Mouse (Mus musculus) neural tube, embryonic 12.5 days (tissue): ENCODE data around the gene Rasgrf1. TPM values are rescaled to one million over a fixed set of nuclear protein-coding genes. Genes with fewer than 3 reads are reported as not detected.

ENCODE experiments used
- ATAC-seq: fragments of 200-750 bp; cut with Nextera tagmentation; 2 replicates; pipeline ENCODE4 v1.8.0; 2017; ENCODE audit warnings: low read depth, mild to moderate bottlenecking, moderate TSS enrichment, moderate library complexity; ENCODE audit not compliant: low FRiP score
- H3K27ac ChIP-seq: fragments of 300-500 bp; sonication (generic); 2 replicates; pipeline ENCODE4 v1.5.1; 2016
- H3K27me3 ChIP-seq: fragments of 300-500 bp; sonication (generic); replicated peaks from 2 replicates; pipeline ENCODE4 v1.6.1; 2016; ENCODE audit warnings: mild to moderate bottlenecking
- H3K36me3 ChIP-seq: fragments of 300-500 bp; sonication (generic); 2 replicates; pipeline ENCODE4 v1.6.1; 2016; ENCODE audit warnings: mild to moderate bottlenecking
- H3K4me1 ChIP-seq: fragments of 300-500 bp; sonication (generic); 2 replicates; pipeline ENCODE4 v1.6.1; 2016
- H3K4me2 ChIP-seq: fragments of 300-500 bp; sonication (generic); replicated peaks from 2 replicates; pipeline ENCODE4 v1.6.1; 2016; ENCODE audit warnings: mild to moderate bottlenecking
- H3K4me3 ChIP-seq: fragments of 300-500 bp; sonication (generic); 2 replicates; pipeline ENCODE4 v1.5.1; 2016
- H3K9ac ChIP-seq: fragments of 300-500 bp; sonication (generic); 2 replicates; pipeline ENCODE4 v1.6.1; 2016; ENCODE audit warnings: mild to moderate bottlenecking
- H3K9me3 ChIP-seq: fragments of 300-500 bp; sonication (generic); 2 replicates; pipeline ENCODE4 v1.6.1; 2016; ENCODE audit warnings: mild to moderate bottlenecking
- WGBS: fragments of 180-500 bp; shearing (Covaris S2); methylation state at CpG from one replicate; pipeline ENCODE4 v1.1.7; 2016; 5-methylcytosine and 5-hydroxymethylcytosine counted together
- polyA plus RNA-seq: library from polyadenylated mRNA; unstranded; fragments of >200 nt; fragmentation: Nextera tagmentation; extraction: Ambion mirVana; gene quantifications from 2 replicates; pipeline ENCODE4 v1.2.1, GENCODE M21; 2016

Rasgrf1 gene
- polyA plus RNA-seq, 1 experiment from 2014 or later: 0.28 TPM

DNA sequence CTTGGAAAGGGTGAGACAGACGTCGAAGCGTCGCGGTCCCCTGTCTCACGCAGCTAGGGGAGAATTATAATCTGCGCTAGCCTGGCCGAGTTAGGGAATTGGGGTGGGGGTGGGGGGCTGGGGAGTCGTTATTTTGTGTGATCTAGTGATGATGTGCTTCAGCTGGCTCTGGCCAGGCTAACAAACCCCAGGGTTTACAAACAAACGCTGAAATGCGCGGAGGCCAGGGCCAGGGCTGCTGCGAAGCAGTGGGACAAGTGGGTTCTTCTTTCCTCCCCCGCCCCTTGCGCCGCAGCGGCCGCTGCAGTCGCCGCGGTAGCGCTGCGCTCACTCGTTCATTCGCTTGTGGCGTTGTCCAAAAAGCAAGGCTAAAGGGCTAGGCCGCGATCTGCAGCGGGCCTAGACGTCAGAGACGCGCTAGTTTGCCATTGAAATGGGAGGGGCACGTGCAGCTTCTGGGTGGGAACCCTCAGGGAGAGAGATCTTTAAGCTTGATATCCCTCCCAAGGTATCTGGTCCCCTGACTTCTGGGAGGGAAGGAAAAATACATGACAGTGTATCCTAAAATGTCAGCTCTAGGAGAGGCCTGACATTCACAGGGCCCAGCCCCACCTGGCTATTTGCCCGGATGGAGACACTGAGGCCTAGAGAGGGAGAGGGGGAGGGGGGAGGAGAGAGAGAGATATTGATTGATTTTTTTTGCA, 1.2 kb downstream of the Rasgrf1 start:
- no peak for ATAC-seq
- Histone ChIP-seq H3K27ac (no peak overlapping the region), H3K4me1 (peaks cover 18% of the 10 kb centered on the region), H3K9me3 (no peaks in the 10 kb centered on the region), H3K36me3 (no peaks in the 10 kb centered on the region), H3K27me3 (peaks cover 74% of the 10 kb centered on the region), H3K9ac (0 out of 2 replicates have a peak overlapping the region, but pooled peaks have one; percentile 17), H3K4me3 (peak overlapping the region; percentile 45), H3K4me2 (peak overlapping the region; percentile 85)
- under 1% methylated on average over 34 of the region's 34 CpGs for WGBS

- no peak for ATAC-seq
- H3K4me2 ChIP-seq: no peak overlapping the region
- H3K4me1 ChIP-seq: peaks cover 18% of the 10 kb centered on the region
- WGBS: 65% methylated on average over 5 of the region's 5 CpGs
- no peaks in the 10 kb centered on the region for H3K36me3 ChIP-seq
- no peak overlapping the region for H3K27ac ChIP-seq
- no peak overlapping the region for H3K9ac ChIP-seq
- no peaks in the 10 kb centered on the region for H3K9me3 ChIP-seq
- no peak overlapping the region for H3K4me3 ChIP-seq
- H3K27me3 ChIP-seq: peaks cover 65% of the 10 kb centered on the region
Observed at GRCm38 (mm10) chr9:89911891-89912549, 2.3 kb downstream of the Rasgrf1 start.

DNA sequence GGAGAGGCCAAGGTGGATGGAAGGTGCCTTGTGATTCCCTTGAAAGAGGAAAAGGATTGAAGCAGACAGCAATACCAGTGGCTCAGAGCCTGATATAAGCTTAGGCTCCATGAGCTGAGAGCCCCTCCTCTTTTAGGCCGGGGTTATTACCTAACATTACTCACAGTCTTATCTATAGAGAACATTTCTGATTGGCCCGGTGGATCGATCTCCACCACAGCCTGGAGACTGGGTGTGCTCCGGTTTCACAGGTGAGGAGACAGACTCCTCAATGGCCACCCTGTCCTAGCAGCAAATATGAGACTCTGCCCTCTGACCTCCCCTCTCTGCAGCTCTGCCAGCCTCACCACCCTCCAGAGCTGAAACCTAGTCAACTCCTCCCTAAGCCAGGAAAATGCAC, 3.4 kb downstream of the Rasgrf1 start:
- no peak overlapping the region for H3K9ac ChIP-seq
- 66% methylated on average over 4 of the region's 4 CpGs for WGBS
- peaks cover 18% of the 10 kb centered on the region for H3K4me1 ChIP-seq
- peaks cover 54% of the 10 kb centered on the region for H3K27me3 ChIP-seq
- no peaks in the 10 kb centered on the region for H3K9me3 ChIP-seq
- no peak for ATAC-seq
- no peaks in the 10 kb centered on the region for H3K36me3 ChIP-seq
- no peak overlapping the region for H3K27ac ChIP-seq
- H3K4me2 ChIP-seq: no peak overlapping the region
- no peak overlapping the region for H3K4me3 ChIP-seq

GRCm38 (mm10) chr9:89916471-89916870, 6.8 kb downstream of the Rasgrf1 start:
- 85% methylated on average over 7 of the region's 7 CpGs for WGBS
- H3K4me1 ChIP-seq: no peaks in the 10 kb centered on the region
- H3K27ac ChIP-seq: no peak overlapping the region
- H3K4me3 ChIP-seq: no peak overlapping the region
- H3K36me3 ChIP-seq: no peaks in the 10 kb centered on the region
- H3K9ac ChIP-seq: no peak overlapping the region
- H3K9me3 ChIP-seq: no peaks in the 10 kb centered on the region
- H3K4me2 ChIP-seq: no peak overlapping the region
- H3K27me3 ChIP-seq: peaks cover 21% of the 10 kb centered on the region
- ATAC-seq: no peak

DNA sequence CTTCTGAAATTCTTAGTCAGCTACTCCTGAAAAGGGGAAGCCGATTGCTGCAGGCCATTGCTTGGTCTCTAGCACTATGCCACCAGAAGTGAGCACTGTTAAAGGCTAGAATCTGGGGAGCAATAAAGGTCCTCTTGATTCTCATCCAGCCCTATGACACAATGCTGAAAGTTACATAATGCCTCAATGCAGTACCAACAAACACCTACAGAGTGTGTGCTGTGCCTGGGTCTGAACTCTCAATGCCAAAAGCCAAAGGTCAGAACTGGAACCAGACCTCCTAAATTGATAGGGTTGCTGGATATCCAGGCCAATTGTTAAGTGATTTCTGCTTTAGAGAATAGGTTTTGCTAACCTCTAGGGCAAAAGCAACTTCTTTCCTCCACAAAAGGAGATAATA, 7.7 kb downstream of the Rasgrf1 start:
- WGBS: 81% methylated on average over 1 of the region's 1 CpGs
- H3K9ac ChIP-seq: no peak overlapping the region
- H3K4me1 ChIP-seq: no peaks in the 10 kb centered on the region

GRCm38 (mm10) chr9:89918832-89919231, 9.1 kb downstream of the Rasgrf1 start:
- Histone ChIP-seq H3K27me3 (no peaks in the 10 kb centered on the region), H3K36me3 (no peaks in the 10 kb centered on the region), H3K9ac (no peak overlapping the region), H3K4me1 (no peaks in the 10 kb centered on the region), H3K9me3 (no peaks in the 10 kb centered on the region), H3K4me2 (no peak overlapping the region), H3K4me3 (no peak overlapping the region), H3K27ac (no peak overlapping the region)
- WGBS: 84% methylated on average over 5 of the region's 5 CpGs
- no peak for ATAC-seq

More for the DNA sequence above, 7.7 kb downstream of the Rasgrf1 start:
- no peak overlapping the region for H3K27ac ChIP-seq
- no peaks in the 10 kb centered on the region for H3K9me3 ChIP-seq
- no peak overlapping the region for H3K4me2 ChIP-seq
- no peak for ATAC-seq
- no peak overlapping the region for H3K4me3 ChIP-seq
- H3K36me3 ChIP-seq: no peaks in the 10 kb centered on the region
- H3K27me3 ChIP-seq: peaks cover 11% of the 10 kb centered on the region

- H3K4me1 ChIP-seq: no peaks in the 10 kb centered on the region
- no peak overlapping the region for H3K4me2 ChIP-seq
- ATAC-seq: no peak
- 79% methylated on average over 9 of the region's 9 CpGs for WGBS
- H3K27ac ChIP-seq: no peak overlapping the region
- no peak overlapping the region for H3K9ac ChIP-seq
- no peaks in the 10 kb centered on the region for H3K36me3 ChIP-seq
- H3K4me3 ChIP-seq: no peak overlapping the region
- H3K9me3 ChIP-seq: no peaks in the 10 kb centered on the region
- no peaks in the 10 kb centered on the region for H3K27me3 ChIP-seq
Observed at GRCm38 (mm10) chr9:89921121-89921520, 11.4 kb downstream of the Rasgrf1 start.

DNA sequence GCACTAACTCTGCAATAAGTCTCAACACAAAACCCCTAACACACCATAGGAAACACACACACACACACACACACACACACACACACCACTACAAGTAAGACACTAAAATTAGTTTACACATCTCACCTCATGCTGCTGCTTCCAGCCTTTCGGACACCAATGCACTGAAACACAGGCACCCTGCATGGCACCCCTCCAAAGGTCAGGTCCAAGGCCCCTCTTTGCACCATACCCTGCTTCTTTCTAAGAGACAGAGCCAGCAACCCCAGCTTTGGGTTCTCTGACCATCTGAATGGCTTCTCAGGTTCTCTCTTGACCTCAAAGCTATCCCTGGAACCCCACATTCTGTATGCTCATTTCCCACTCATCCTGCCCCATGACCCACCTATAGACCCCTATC, 13.0 kb downstream of the Rasgrf1 start:
- 88% methylated on average over 1 of the region's 1 CpGs for WGBS
- no peak for ATAC-seq

DNA sequence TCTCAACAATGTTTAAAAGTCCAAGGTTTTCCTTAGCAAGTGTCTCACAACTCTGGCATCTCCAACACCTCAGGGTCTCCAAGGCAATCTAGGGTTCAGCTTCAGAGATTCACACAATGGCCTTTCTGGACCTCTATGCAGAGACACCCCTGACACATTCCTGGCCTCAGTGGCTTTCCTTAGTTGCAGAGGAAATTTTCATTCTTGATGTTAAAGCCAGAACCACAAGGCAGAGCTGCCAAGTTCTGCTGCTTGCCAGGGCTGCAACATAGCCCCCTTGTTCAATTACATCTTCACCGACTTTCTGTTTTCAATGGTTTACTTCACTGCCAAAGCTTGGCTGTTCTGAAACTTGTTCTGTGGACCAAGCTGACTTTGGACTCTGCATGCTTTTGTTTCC, 15.1 kb downstream of the Rasgrf1 start:
- Histone ChIP-seq H3K4me1 (no peaks in the 10 kb centered on the region), H3K9me3 (0 out of 2 replicates have a peak, but pooled peaks cover 8% of the 10 kb centered on the region), H3K27ac (no peak overlapping the region), H3K36me3 (no peaks in the 10 kb centered on the region), H3K4me2 (no peak overlapping the region), H3K27me3 (no peaks in the 10 kb centered on the region), H3K9ac (no peak overlapping the region), H3K4me3 (no peak overlapping the region)
- 96% methylated on average over 1 of the region's 1 CpGs for WGBS
- no peak for ATAC-seq

More for the DNA sequence above, 13.0 kb downstream of the Rasgrf1 start:
- Histone ChIP-seq H3K4me3 (no peak overlapping the region), H3K36me3 (no peaks in the 10 kb centered on the region), H3K27ac (no peak overlapping the region), H3K9me3 (0 out of 2 replicates have a peak, but pooled peaks cover 2% of the 10 kb centered on the region), H3K27me3 (no peaks in the 10 kb centered on the region), H3K9ac (no peak overlapping the region), H3K4me1 (no peaks in the 10 kb centered on the region), H3K4me2 (no peak overlapping the region)

DNA sequence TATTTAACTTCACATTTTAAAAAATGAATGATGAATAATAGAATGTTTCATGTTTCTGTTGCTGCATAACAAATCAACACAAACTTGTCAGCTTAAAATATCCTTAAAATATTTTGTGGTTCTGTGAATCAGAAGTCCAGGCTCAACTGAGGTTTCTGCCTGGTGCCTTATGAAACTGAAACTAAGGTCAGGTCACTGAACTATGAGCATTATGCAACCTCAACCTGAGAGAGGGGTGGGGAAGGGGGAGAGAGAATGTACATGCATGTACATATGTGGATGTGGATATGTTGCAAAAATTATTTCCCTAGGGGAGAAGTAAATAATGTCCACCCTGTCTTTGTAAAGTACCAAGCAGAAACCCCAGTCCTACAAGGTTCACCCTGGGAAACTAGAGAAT, 18.8 kb downstream of the Rasgrf1 start:
- ATAC-seq: no peak

GRCm38 (mm10) chr9:89940428-89940827, 30.7 kb downstream of the Rasgrf1 start:
- 67% methylated on average over 1 of the region's 1 CpGs for WGBS
- Histone ChIP-seq H3K9me3 (no peaks in the 10 kb centered on the region), H3K4me2 (no peak overlapping the region), H3K9ac (no peak overlapping the region), H3K4me1 (no peaks in the 10 kb centered on the region), H3K4me3 (no peak overlapping the region), H3K27me3 (no peaks in the 10 kb centered on the region), H3K27ac (no peak overlapping the region), H3K36me3 (no peaks in the 10 kb centered on the region)
- no peak for ATAC-seq

More for the DNA sequence above, 18.8 kb downstream of the Rasgrf1 start:
- Histone ChIP-seq H3K9ac (no peak overlapping the region), H3K27ac (no peak overlapping the region), H3K9me3 (0 out of 2 replicates have a peak, but pooled peaks cover 8% of the 10 kb centered on the region), H3K4me3 (no peak overlapping the region), H3K4me1 (no peaks in the 10 kb centered on the region), H3K4me2 (no peak overlapping the region), H3K27me3 (no peaks in the 10 kb centered on the region), H3K36me3 (no peaks in the 10 kb centered on the region)

DNA sequence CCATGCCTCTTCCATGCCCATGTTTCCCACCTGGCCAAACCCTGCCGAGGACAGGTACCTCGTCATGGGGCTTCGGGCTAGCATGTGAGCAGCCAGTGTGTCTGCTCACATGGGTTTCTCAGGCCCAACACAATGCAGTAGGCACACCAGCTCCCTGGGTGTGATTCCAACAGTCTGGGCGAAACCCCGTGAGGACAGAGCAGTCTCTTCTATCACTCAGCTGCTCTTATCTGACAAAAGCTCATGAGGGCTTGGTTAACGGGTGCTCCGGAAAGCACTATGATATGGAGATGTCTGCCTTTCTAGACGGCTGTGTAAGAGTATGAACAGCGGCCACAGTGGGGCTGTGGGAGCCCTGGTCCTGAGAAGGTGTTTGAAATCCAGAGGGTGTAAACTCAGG, 37.1 kb downstream of the Rasgrf1 start:
- Histone ChIP-seq H3K4me2 (no peak overlapping the region), H3K27me3 (no peaks in the 10 kb centered on the region), H3K27ac (no peak overlapping the region), H3K4me3 (no peak overlapping the region), H3K36me3 (no peaks in the 10 kb centered on the region), H3K4me1 (no peaks in the 10 kb centered on the region), H3K9me3 (no peaks in the 10 kb centered on the region), H3K9ac (no peak overlapping the region)
- ATAC-seq: no peak
- WGBS: 92% methylated on average over 9 of the region's 9 CpGs

DNA sequence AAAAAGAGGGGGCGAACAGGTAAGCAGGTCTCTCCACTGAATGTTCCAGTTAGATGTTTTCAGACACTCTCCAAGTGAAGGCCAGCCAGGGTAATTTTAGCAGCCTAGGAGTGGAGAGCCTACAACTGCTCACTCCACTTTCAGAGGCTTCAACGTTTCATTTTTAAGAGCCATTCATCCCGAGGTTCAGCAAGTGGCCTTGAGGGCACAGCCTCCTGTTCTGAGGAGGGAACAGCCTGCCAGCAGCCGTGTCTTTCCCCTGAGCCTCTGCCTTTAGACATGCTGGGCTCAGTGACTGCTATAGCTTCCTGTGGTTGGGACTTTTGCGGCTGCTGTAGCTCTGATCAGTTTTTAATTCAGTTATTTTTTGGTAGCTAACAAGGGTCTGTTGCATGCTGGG, 38.9 kb downstream of the Rasgrf1 start:
- Histone ChIP-seq H3K27me3 (no peaks in the 10 kb centered on the region), H3K9ac (no peak overlapping the region), H3K36me3 (no peaks in the 10 kb centered on the region), H3K4me3 (no peak overlapping the region), H3K9me3 (no peaks in the 10 kb centered on the region), H3K27ac (no peak overlapping the region), H3K4me2 (no peak overlapping the region), H3K4me1 (no peaks in the 10 kb centered on the region)
- ATAC-seq: no peak
- WGBS: 68% methylated on average over 5 of the region's 5 CpGs
